Mouse (Mus musculus) cerebellum, postnatal 36 days (tissue): Measurements from ENCODE around the gene Bean1.

ENCODE experiments used
- DNase-seq, 2 experiments: peaks; one replicate each; pipeline ENCODE4 v3.0.0; 2021 to 2022; ENCODE audit warnings: mixed read lengths in 2 of 2

Bean1 gene

GRCm38 (mm10) chr8:104170118-104171049 is at the start of gene Bean1:
Gene Bean1 (plus strand): TSS chr8:104170442.
- peak in 1 of 2 experiments; percentile 18 for DNase-seq

DNA sequence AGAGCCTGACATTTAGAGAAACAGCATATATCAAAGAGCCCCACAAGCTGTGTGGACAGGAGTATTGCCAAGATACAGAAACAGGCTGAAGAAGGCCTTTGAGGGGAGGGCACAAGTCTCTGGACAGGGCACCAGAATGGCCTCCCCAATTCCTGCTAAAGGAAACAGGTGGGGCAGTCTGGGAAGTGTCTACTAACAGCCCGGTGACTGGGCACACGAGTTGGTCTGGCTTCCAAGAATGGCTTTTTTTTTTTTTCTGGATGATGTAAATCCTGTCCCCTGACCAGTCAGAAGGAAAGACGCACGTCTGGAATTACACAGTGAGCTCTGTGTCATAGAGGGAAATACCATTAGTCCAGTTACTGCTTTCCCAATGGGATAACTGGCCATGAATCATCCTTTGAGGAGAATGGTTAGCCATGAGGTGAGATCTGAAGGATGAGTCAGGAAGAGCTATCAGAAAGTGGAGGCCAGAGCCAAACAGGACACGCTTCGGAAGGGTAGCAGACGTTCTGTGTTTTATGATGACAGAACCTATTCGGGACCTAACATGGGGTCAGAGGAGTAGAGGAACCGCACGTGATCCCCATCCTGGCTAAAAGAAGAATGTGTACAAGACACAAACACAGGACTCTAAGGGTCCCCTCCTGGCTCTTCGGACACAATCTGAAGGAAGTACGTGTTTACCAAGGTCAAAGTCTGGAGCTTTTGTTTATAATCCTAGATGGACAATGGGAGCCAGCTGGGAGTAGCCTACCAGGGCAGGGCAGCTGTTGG is 48.4 kb upstream of the Bean1 start:
- no peak for DNase-seq

DNA sequence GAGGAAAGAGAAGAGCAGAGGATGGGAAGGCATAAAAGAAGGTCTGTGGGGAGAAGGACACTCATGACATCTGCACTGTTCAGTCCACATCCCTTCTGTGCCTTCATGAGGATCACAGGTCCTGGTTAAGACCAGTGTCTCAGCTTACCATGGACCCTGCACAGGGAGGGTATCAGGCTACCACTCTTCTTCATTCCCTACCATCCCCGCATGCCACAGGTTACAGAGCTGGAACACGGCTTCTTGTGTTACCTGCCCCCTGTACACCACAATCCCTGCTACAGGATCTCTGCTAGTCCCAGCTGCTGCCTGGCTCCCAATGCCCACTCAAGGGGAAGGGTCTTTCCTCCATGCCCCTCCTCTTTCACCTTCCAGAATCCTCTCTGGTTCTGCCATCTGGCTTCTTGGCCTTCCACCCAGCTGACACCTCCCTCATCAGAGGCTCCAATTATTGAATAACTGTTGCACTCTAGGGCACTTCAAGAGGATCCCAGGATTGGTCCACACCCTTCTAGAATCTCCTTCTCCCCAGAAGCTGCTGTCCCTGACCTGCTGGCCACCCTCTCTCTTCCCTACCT is 47.1 kb upstream of the Bean1 start:
- DNase-seq, result no peak

GRCm38 (mm10) chr8:104124534-104124933 is 45.7 kb upstream of the Bean1 start:
- DNase-seq, result no peak

DNA sequence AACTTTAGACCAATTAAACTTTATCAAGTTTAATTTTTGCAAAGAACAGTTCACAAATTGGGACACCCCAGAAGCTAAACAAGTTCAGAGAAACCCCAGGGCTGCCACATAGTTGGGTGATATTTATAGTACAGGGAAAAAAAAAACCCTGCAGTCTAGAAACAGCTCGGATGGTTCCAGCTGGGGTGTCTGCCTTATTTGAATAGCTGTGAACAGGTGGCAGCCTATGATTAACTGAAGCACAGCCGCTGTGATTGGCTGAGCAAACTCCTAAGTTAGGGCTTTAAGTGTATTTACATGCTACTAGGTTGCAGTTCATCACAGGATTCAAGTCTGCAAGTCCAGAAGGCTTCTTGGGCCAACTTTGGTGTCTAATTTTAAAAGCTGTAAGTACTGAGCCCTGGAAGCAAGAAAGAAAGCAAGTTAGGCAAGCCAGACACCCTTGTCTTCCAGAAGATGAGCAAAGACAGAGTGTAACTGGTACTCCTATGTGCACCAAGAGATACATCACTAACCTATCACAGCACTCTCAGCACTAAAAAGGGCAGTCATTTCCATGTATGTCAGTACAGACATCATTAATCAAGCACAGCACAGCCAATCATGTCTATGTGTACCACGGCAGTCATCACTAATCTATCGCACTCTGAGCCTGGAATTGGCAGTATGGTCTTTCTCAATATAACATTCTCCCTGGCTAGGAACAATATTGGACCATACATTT is 42.9 kb upstream of the Bean1 start:
- no peak for DNase-seq

DNA sequence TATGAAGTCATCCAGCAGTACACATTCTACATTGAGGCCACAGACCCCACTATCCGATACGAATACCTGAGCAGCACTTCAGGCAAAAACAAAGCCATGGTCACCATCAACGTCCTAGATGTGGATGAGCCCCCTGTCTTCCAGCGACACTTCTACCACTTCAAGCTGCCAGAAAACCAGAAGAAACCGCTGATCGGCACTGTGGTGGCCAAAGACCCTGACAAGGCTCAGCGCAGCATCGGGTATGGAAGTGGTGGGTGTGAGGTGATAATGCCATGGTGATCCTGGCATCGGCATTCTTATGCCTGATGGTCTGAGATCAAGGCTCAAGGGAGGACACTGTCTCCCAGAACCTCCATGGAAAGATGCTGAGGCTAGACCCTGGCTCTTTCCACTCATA is 39.3 kb upstream of the Bean1 start:
- no peak for DNase-seq

GRCm38 (mm10) chr8:104131414-104131975 is 38.7 kb upstream of the Bean1 start:
- DNase-seq, result no peak

DNA sequence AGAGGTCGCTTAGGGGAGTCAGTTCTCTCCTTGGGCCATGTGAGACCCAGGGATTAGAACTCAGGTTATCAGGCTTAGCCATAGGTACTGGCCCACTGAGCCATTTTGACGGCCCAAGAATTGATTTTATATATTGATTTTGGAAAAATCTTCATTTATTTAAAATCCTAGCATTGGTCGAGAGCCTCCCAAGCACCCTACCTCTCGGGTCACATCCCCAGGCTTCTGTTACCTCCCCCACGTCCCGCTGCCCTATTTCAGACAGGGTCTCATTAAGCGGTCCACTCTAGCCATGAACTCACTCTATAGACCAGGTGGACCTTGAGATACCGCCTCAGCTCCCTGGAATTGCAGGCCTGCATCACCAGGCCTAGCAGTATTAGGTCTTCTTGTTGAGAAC is 35.7 kb upstream of the Bean1 start:
- DNase-seq, result no peak

DNA sequence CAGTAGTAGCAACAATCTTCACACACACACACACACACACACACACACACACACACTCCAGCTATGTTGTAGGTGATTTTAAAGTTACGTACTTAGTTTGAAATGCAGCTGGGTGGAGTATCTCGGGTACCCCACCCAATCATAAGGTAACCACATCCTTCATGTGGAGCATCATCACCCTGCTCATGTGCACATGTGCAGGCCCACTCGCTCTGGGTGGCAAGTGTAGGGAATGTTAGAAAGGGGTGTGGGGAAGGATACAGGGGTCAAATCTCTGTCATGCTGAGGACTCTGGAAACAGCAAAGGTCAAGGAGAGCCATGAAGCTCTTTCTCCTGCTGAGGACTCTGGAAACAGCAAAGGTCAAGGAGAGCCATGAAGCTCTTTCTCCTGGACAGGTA is 34.0 kb upstream of the Bean1 start:
- no peak for DNase-seq

GRCm38 (mm10) chr8:104137636-104138035 is 32.6 kb upstream of the Bean1 start:
- no peak for DNase-seq

GRCm38 (mm10) chr8:104140611-104141010 is 29.6 kb upstream of the Bean1 start:
- no peak for DNase-seq

DNA sequence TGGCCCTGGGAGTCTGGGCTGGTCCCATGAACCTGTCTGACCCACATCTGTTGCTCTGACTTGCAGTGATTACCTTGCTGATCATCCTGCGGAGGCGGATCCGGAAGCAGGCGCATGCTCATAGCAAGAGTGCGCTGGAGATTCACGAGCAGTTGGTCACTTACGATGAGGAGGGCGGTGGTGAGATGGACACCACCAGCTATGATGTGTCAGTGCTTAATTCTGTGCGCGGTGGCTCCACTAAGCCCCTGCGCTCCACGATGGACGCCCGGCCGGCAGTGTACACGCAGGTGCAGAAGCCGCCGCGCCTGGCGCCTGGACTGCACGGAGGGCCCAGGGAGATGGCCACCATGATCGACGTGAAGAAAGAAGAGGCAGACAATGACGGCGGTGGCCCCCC is 27.8 kb upstream of the Bean1 start:
- no peak for DNase-seq

GRCm38 (mm10) chr8:104143379-104143778 is 26.9 kb upstream of the Bean1 start:
- DNase-seq, result no peak

DNA sequence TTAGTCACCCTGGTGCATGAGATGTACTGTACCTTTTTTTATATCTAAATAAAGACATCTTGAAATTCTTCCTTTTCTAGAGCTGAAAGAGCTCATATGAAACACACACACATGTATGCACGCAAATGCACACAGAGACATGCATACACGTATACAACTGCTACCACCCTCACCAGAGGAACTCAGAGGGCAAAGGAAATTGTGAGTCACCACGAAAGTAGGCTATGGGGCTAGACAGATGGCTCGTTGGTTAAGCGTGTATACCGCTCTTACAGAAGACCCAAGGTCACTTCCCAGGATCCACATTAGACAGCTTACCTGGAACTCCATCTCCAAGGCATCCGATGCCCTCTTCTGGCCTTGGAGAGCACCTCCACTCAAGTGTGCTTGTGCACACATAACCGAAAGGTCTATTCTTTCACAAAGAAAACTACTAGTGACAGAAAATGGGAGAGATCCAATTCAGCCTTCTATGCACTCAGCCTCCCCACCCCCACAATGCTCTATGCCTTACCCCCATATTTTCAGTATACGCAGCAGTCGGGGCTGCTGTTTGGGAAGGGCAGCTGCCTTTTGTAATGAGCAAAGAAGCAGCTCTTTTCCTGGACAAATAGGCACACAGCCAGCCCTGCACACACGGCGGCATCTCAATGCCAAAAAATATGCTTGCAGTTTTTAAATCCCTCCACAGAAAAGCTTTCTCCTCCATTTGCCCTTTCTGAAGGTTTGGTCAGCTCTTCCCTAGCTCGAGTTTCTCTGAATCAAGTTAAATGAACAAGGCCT is 25.6 kb upstream of the Bean1 start:
- DNase-seq, result no peak

DNA sequence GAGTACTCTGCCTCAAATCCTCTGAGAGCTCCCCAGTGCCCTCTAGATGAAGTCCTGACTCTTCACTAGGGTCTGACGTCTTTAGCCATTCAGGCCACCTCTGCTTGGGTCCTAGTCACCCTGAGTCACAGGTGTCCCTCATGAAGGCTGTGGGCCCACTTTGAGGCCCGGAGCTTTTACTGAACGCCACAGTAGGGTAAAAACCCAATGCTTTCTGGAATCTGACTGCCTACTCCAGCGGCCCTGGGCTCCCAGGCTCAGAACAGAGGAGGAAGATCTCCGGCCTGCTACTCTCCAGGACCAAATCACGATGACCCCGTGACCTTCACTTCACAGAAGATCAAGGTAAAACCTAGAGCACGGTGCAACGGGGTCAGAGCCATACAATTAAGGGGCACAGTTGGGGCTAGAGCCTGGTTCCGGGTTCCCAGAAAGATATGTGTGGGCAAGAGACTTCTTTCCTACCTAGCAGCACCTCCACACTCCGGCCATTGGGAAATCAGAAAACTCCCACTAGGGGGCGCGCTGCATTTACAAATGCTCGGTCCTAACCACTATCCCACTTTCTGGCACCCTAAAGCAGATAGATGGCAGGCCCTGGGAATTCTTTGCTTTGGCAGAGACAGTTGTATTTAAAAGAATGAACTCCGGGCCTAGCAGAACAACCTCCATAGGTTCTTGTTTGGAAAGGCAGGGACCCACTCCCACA is 24.1 kb upstream of the Bean1 start:
- DNase-seq, result peak; percentile 78 to 84

- DNase-seq, result no peak
Observed at GRCm38 (mm10) chr8:104146717-104147494, 23.3 kb upstream of the Bean1 start.

DNA sequence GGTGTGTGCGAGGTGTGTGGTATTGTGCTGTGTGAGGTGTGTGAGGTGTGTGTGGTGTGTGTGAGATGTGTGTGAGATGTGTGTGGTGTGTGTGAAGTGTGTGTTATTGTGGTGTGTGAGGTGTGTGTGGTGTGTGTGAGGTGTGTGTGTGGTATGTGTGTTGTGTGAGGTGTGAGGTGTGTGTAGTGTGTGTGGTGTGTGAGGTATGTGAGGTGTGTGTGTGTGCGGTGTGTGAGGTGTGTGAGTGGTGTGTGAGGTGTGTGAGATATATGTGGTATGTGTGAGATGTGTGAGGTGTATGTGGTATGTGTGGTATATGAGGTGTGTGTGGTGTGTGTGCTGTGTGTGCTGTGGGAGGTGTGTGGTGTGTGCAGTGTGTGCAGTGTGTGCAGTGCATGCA is 22.3 kb upstream of the Bean1 start:
- no peak for DNase-seq

- no peak for DNase-seq
Observed at GRCm38 (mm10) chr8:104160731-104161130, 9.5 kb upstream of the Bean1 start.

DNA sequence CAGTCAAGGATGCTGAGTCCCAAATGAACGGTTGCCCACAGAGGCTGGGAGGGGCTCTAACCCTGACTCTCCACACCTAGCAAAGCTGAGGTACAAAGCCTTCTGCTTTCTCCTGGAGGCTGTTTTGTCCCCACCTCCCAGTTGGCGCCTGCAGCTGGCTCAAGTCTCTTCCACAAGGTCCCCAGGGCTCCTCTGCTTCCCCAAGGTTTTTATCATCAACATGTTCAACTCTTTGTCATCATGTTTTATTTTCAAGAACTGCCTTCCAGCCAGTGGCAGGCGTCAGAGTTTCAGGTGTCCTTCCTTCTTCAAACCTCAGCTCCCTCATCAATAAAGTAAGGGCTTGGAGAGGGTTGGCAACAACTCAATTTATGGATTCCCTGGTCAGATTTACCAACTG is 781 bp upstream of the Bean1 start:
- DNase-seq, result no peak

DNA sequence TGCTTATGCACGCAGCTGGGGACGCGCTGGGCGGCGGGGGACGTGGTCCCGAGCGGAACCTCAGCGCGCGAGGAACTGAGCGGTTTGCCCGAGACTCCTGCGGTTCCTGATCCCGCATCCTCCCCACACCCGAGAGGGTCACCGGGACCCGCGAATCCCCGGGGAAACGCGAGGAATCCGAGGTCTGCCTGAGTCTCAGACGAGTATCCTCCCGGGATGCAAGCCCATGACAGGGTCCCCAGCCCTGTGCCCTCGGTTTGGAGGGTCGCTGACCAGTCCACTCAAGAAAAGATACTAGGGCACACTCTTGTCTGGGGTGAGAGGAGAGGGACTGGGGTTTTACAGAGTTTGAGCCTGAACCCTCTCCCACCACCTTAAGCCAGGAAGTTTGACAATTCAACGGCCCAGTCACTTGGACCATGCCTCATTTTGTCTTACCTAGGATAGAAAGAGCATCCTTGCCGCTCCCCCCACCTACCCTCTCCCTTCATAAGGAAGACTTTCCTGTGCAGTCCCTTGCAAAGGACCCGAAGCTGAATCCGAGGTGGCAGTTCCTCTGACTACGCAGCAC is 893 bp downstream of the Bean1 start:
- DNase-seq, result no peak
